Mouse (Mus musculus): ENCODE data around the gene Ankrd13a.

DNA sequence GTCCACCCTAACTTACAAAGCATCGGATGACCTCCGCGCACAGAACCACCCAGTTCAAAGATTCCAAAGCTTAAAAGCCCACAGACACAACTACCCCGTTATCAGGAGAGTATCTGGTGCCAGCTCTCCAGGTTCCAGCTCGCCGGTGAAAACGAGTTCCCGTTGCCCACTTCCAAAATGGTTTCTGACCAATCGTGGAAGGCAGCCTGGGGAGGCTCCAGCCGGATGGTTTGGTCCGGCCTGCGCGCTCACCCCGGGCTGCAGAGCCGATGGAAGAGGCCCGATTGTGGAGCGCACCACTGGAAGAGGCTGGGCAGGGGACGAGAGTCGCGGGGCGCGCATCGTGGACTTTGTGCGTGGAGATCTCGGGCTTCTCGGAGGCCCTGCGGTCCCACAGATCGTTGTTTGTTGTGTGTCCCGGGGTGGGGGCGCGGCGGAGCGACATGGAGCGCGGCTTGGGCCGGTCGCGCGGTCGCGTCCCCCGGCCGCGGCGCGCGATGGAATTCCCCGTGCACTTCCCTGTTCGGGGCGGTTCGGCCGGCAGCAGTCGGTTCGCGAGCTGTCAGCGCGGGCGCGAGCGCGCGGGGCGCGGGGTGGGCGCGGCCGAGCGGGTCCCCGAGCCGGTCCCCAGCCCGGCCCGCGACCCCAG, at the start of gene Ankrd13a:
- TF ChIP-seq EP300 (IDR thresholded peaks at IDR 0.05; ENCODE audit: low read depth) (peak; percentile 48; the same call in 1 of the 2 replicates), CTCF (IDR thresholded peaks at IDR 0.05; ENCODE audit: low read depth) (no peak)

Data from heart, postnatal 0 days (tissue).